Mouse (Mus musculus) heart, embryonic 15.5 days (tissue): Measurements from ENCODE around the gene Yy1. TPM values are rescaled to one million over a fixed set of nuclear protein-coding genes. Genes with fewer than 3 reads are reported as not detected.
"Not testable (repeated sequence)": the region's sequence is repeated elsewhere in the genome, so short reads cannot be mapped to it uniquely, and the experiment has no call there.

ENCODE experiments used
- ATAC-seq: fragments of 200-750 bp; cut with Nextera tagmentation; replicated peaks from 2 replicates; pipeline ENCODE4 v1.8.0; 2017; ENCODE audit warnings: low read depth, moderate TSS enrichment; ENCODE audit not compliant: insufficient number of reproducible peaks, insufficient read depth, low FRiP score
- H3K27ac ChIP-seq: fragments of 300-500 bp; sonication (generic); 2 replicates; pipeline ENCODE4 v1.5.1; 2015; ENCODE audit warnings: mild to moderate bottlenecking, inconsistent platforms
- H3K27me3 ChIP-seq: fragments of 300-500 bp; sonication (generic); 2 replicates; pipeline ENCODE4 v1.6.1; 2015; ENCODE audit warnings: inconsistent platforms
- H3K36me3 ChIP-seq: fragments of 300-500 bp; sonication (generic); 2 replicates; pipeline ENCODE4 v1.6.1; 2015; ENCODE audit warnings: mild to moderate bottlenecking, inconsistent platforms
- H3K4me1 ChIP-seq: fragments of 300-500 bp; sonication (generic); replicated peaks from 2 replicates; pipeline ENCODE4 v1.6.1; 2015; ENCODE audit warnings: inconsistent platforms
- H3K4me2 ChIP-seq: fragments of 300-500 bp; sonication (generic); 2 replicates; pipeline ENCODE4 v1.6.1; 2015; ENCODE audit warnings: inconsistent platforms, mild to moderate bottlenecking, moderate library complexity
- H3K4me3 ChIP-seq: fragments of 300-500 bp; sonication (generic); 2 replicates; pipeline ENCODE4 v1.5.1; 2015; ENCODE audit warnings: mild to moderate bottlenecking, inconsistent platforms
- H3K9ac ChIP-seq: fragments of 300-500 bp; sonication (generic); 2 replicates; pipeline ENCODE4 v1.6.1; 2015; ENCODE audit warnings: mild to moderate bottlenecking, inconsistent platforms
- H3K9me3 ChIP-seq: fragments of 300-500 bp; sonication (generic); replicated peaks from 2 replicates; pipeline ENCODE4 v1.6.1; 2016; ENCODE audit warnings: inconsistent platforms
- WGBS: fragments of 180-500 bp; shearing (Covaris S2); methylation state at CpG from one replicate; pipeline ENCODE4 v1.1.7; 2015; ENCODE audit warnings: mixed read lengths; 5-methylcytosine and 5-hydroxymethylcytosine counted together
- polyA plus RNA-seq: library from polyadenylated mRNA; unstranded; fragments of >200 nt; fragmentation: Nextera tagmentation; extraction: Ambion mirVana; gene quantifications from 2 replicates; pipeline ENCODE4 v1.2.1, GENCODE M21; 2015

The Yy1 gene
- polyA plus RNA-seq, 1 experiment from 2014 or later, result 10.5 TPM

DNA sequence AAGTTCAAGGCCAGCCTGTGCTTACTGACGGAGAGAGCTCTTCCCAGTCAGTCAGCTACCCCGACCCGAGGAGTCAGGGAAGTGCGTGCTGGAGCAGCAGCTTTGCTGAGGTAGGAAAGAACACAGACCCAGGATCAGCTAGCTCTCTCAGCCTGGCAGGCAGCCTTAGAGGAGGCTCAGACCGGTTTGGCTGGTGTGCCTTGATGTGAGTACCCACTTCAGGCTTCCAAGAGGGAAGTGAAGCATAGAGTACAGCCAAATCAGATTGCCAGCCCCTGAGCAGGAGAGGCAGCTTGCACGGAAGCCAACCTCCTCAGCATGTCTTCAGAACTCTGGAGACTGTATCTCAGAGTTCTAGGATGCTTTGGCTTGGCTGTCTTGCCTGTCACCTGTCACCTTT is 48.4 kb downstream of the Yy1 start:
- no peak for ATAC-seq
- Histone ChIP-seq H3K4me1 (peaks cover 20% of the 10 kb centered on the region), H3K27ac (no peak overlapping the region), H3K9me3 (no peaks in the 10 kb centered on the region), H3K27me3 (no peaks in the 10 kb centered on the region), H3K36me3 (peaks cover 37% of the 10 kb centered on the region), H3K4me3 (no peak overlapping the region), H3K9ac (no peak overlapping the region), H3K4me2 (no peak overlapping the region)
- 78% methylated on average over 6 of the region's 6 CpGs for WGBS

DNA sequence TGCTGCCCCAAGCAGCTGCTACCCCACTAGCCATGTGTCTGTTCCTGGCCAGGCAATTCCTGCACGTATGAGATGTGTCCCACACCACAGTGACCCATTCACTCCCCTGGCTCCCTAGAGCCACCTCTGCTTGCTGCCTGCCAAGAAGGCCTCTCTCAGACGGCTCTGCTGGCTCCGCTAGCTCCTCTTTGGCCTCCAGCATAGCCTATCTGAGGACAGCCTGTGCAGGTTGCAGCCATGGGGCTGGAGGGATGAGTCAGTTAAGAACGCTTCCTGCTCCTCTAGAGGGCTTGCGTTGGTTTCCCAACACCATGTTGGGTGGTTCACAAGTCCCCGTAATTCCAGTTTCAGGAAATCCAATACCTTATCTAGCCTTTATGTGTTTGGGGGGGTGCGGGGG is 49.9 kb downstream of the Yy1 start:
- ATAC-seq, result no peak
- H3K36me3 ChIP-seq, result peaks cover 37% of the 10 kb centered on the region
- H3K9me3 ChIP-seq, result no peaks in the 10 kb centered on the region
- no peak overlapping the region for H3K27ac ChIP-seq
- H3K9ac ChIP-seq, result no peak overlapping the region
- 84% methylated on average over 7 of the region's 7 CpGs for WGBS
- no peak overlapping the region for H3K4me3 ChIP-seq
- no peak overlapping the region for H3K4me2 ChIP-seq
- H3K27me3 ChIP-seq, result no peaks in the 10 kb centered on the region
- H3K4me1 ChIP-seq, result peaks cover 8% of the 10 kb centered on the region

DNA sequence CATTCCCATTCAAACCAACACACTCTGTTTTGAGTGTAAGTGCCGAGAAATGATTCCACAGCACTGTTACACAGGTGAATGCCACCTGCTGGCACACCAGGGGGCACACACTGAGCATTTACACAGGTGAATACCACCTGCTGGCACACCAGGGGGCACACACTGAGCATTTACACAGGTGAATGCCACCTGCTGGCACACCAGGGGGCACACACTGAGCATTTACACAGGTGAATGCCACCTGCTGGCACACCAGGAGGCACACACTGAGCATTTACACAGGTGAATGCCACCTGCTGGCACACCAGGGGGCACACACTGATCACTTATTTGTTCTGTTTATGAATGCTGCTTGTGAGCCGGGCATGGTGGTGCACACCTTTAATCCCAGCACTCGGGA is 55.3 kb downstream of the Yy1 start:
- not testable (repeated sequence) for H3K4me1 ChIP-seq, H3K9ac ChIP-seq, H3K4me2 ChIP-seq, H3K9me3 ChIP-seq, H3K27me3 ChIP-seq, H3K27ac ChIP-seq, H3K4me3 ChIP-seq, ATAC-seq
- 86% methylated on average over 3 of the region's 3 CpGs for WGBS
- H3K36me3 ChIP-seq, result peaks cover 18% of the 10 kb centered on the region

DNA sequence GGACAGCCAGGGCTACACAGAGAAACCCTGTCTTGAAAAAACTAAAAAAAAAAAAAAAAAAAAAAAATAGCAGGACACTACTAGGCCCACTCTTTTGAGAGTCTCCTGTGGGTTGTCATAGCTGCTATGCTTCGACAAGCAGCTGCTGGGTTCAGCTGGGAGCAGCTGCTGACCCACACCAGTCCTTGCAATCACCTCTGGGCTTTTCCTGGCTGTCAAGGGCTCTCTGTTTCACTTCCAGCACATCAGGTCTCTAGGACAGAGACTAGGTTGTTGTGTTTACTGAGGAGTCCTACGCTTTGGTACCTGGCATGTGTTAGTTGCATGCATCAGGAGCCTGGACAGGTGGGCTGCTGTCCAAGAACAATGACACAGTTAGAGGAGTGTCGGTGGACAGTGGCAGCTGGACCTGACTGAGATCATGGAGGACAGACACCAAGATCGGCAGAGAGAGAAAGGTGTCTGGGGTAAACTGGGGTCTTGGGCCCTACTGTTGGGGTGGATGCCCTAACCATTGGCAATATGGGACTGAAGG is 56.8 kb downstream of the Yy1 start:
- WGBS, result 78% methylated on average over 4 of the region's 4 CpGs
- H3K27ac ChIP-seq, result no peak overlapping the region
- no peak overlapping the region for H3K4me2 ChIP-seq
- ATAC-seq, result no peak
- no peaks in the 10 kb centered on the region for H3K9me3 ChIP-seq
- H3K27me3 ChIP-seq, result no peaks in the 10 kb centered on the region
- no peak overlapping the region for H3K4me3 ChIP-seq
- H3K36me3 ChIP-seq, result peaks cover 7% of the 10 kb centered on the region; the same call in 1 of the 2 replicates
- H3K4me1 ChIP-seq, result no peaks in the 10 kb centered on the region
- H3K9ac ChIP-seq, result no peak overlapping the region

DNA sequence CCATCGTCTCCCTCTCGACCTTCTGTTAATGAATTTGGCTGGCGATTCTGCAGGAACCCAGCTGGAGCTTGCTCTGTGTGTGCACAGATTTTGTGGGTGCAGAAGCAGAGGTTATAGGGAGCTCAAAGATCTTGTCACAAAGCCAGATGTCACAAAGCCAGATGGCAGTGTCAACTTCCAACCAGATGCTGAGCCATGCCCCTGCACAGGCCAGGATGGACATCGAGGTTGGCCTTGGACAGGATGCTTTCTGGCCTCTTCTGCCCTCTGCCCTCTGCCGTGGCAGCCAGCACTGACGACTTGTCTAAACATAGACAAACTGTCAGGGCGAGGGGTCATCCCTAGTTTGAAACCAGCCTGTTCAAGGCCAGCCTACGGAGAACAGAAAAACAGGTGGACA is 57.4 kb downstream of the Yy1 start:
- peaks cover 2% of the 10 kb centered on the region; the same call in 1 of the 2 replicates for H3K36me3 ChIP-seq
- no peaks in the 10 kb centered on the region for H3K27me3 ChIP-seq
- H3K9ac ChIP-seq, result no peak overlapping the region
- H3K4me3 ChIP-seq, result no peak overlapping the region
- no peaks in the 10 kb centered on the region for H3K9me3 ChIP-seq
- H3K4me1 ChIP-seq, result no peaks in the 10 kb centered on the region
- H3K4me2 ChIP-seq, result no peak overlapping the region
- no peak overlapping the region for H3K27ac ChIP-seq
- WGBS, result 67% methylated on average over 8 of the region's 8 CpGs
- no peak for ATAC-seq

- ATAC-seq, result no peak
These were observed 58.1 kb downstream of the Yy1 start for GRCm38 (mm10) chr12:108850886-108851285.

GRCm38 (mm10) chr12:108852822-108853221 is 60.0 kb downstream of the Yy1 start:
- ATAC-seq, result no peak
- H3K36me3 ChIP-seq, result no peaks in the 10 kb centered on the region
- H3K27me3 ChIP-seq, result no peaks in the 10 kb centered on the region
- 89% methylated on average over 8 of the region's 8 CpGs for WGBS
- no peak overlapping the region for H3K4me3 ChIP-seq
- H3K27ac ChIP-seq, result no peak overlapping the region
- H3K9me3 ChIP-seq, result no peaks in the 10 kb centered on the region
- H3K4me2 ChIP-seq, result no peak overlapping the region
- H3K4me1 ChIP-seq, result no peaks in the 10 kb centered on the region
- no peak overlapping the region for H3K9ac ChIP-seq

More at GRCm38 (mm10) chr12:108850886-108851285, 58.1 kb downstream of the Yy1 start:
- Histone ChIP-seq H3K27me3 (no peaks in the 10 kb centered on the region), H3K4me3 (no peak overlapping the region), H3K9me3 (no peaks in the 10 kb centered on the region), H3K36me3 (no peaks in the 10 kb centered on the region), H3K4me2 (no peak overlapping the region), H3K9ac (no peak overlapping the region), H3K4me1 (no peaks in the 10 kb centered on the region), H3K27ac (no peak overlapping the region)
- WGBS, result 80% methylated on average over 8 of the region's 8 CpGs

- H3K27ac ChIP-seq, result no peak overlapping the region
- H3K27me3 ChIP-seq, result no peaks in the 10 kb centered on the region
- 81% methylated on average over 10 of the region's 10 CpGs for WGBS
- H3K4me3 ChIP-seq, result no peak overlapping the region
- no peak overlapping the region for H3K4me2 ChIP-seq
- H3K9me3 ChIP-seq, result no peaks in the 10 kb centered on the region
- no peaks in the 10 kb centered on the region for H3K4me1 ChIP-seq
- peaks cover 8% of the 10 kb centered on the region; the same call in 1 of the 2 replicates for H3K36me3 ChIP-seq
- no peak overlapping the region for H3K9ac ChIP-seq
- no peak for ATAC-seq
These were observed 62.3 kb downstream of the Yy1 start for GRCm38 (mm10) chr12:108855081-108855480.

DNA sequence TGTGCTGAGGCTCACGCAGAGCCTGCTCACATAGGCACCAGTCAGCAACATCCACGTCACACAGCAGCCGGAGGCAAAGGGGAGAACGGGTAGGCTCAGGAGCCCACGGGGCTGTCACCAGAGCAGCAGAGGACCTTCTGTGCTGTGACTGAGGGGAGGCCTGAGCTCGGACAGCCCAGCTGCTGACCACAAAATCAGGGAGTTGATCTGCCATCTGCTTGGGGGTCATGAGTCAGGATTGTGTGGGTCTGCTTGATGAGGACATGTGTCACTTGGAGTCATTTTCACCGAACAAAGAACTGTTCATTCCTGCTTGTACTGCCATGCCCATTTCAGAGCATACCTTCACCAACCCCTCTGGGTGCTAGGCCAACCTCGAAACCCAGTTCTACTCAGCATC is 63.4 kb downstream of the Yy1 start:
- Histone ChIP-seq H3K4me1 (no peaks in the 10 kb centered on the region), H3K27me3 (no peaks in the 10 kb centered on the region), H3K9ac (no peak overlapping the region), H3K4me2 (no peak overlapping the region), H3K27ac (no peak overlapping the region), H3K4me3 (no peak overlapping the region), H3K36me3 (peaks cover 14% of the 10 kb centered on the region; the same call in 1 of the 2 replicates), H3K9me3 (no peaks in the 10 kb centered on the region)
- ATAC-seq, result no peak
- 84% methylated on average over 8 of the region's 8 CpGs for WGBS

DNA sequence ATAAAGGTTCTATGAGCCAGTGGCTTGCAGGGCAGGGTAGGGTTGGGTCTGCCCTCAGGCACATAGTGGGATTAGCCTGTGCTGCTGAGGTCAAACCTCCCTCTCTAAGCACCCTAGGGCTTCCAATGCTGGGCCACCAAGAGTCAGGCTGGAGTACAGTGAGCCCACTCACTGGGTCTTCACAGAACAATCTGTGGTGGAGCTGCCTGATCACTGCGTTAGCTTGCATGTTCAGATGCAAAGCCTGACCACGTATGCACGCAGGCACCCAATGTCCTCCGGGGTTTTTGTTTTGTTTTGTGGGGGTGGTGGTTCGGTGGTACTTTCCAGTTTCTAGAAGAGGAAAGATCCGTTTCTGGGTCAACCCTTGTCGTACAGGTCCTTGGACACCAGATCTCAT is 64.3 kb downstream of the Yy1 start:
- H3K9ac ChIP-seq, result no peak overlapping the region
- no peak overlapping the region for H3K4me2 ChIP-seq
- H3K4me3 ChIP-seq, result no peak overlapping the region
- H3K27me3 ChIP-seq, result no peaks in the 10 kb centered on the region
- H3K36me3 ChIP-seq, result peaks cover 16% of the 10 kb centered on the region; the same call in 1 of the 2 replicates
- no peaks in the 10 kb centered on the region for H3K4me1 ChIP-seq
- no peak overlapping the region for H3K27ac ChIP-seq
- WGBS, result 87% methylated on average over 7 of the region's 7 CpGs
- H3K9me3 ChIP-seq, result no peaks in the 10 kb centered on the region
- no peak for ATAC-seq

- WGBS, result 71% methylated on average over 7 of the region's 7 CpGs
- Histone ChIP-seq H3K4me2 (no peak overlapping the region), H3K27ac (no peak overlapping the region), H3K4me3 (no peak overlapping the region), H3K36me3 (peaks cover 20% of the 10 kb centered on the region; the same call in 1 of the 2 replicates), H3K9ac (no peak overlapping the region), H3K4me1 (no peaks in the 10 kb centered on the region), H3K27me3 (no peaks in the 10 kb centered on the region), H3K9me3 (no peaks in the 10 kb centered on the region)
- ATAC-seq, result no peak
These were observed 64.9 kb downstream of the Yy1 start for GRCm38 (mm10) chr12:108857589-108858184.

- Histone ChIP-seq H3K36me3 (peaks cover 28% of the 10 kb centered on the region), H3K4me2 (no peak overlapping the region), H3K9me3 (no peaks in the 10 kb centered on the region), H3K27me3 (no peaks in the 10 kb centered on the region), H3K27ac (no peak overlapping the region), H3K4me3 (no peak overlapping the region), H3K4me1 (no peaks in the 10 kb centered on the region), H3K9ac (no peak overlapping the region)
- 77% methylated on average over 5 of the region's 5 CpGs for WGBS
- ATAC-seq, result no peak
These were observed 65.7 kb downstream of the Yy1 start for GRCm38 (mm10) chr12:108858486-108858885.
